Mouse (Mus musculus): ENCODE results near the gene Kmt2a. TPM values are rescaled to one million over a fixed set of nuclear protein-coding genes. Genes with fewer than 3 reads are reported as not detected.

Gene Kmt2a
- total and polyA plus RNA-seq, 3 experiments: 6.3 to 143 (median 10.0) TPM

DNA sequence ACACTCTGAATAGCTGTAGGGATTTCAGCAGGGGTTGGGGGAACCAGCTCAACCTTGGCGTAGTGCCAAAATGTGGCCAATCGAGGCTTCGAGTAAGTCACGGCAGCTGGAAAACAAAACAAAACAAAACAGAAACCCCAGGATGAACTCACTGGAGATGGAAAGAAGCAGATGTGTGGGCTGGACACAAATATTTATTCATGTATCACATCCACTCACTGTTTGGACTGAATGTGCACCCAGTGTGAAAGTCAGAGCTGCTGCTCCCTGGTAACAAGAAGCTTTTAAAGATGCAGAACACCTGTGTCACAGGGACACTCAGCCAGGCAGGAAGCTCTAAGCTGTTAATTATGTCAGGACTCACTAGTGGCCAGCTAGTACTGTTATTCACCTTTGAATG lies 33.6 kb upstream of the Kmt2a start:
- peaks cover 72% of the 10 kb centered on the region for H3K36me3 ChIP-seq (replicated peaks)
- H3K9me3 ChIP-seq (replicated peaks): no peaks in the 10 kb centered on the region
- no peak overlapping the region for H3K4me3 ChIP-seq (ENCODE audit: low read depth, low read length)
- ATAC-seq (ENCODE audit: extremely low read depth, insufficient number of reproducible peaks, low FRiP score, poor library complexity, severe bottlenecking) (no peak), DNase-seq (ENCODE audit: low spot score) (no peak)
- TF ChIP-seq GATA2 (IDR thresholded peaks at IDR 0.05; ENCODE audit: borderline replicate concordance, low read depth, low read length): no peak
- TF ChIP-seq TAL1 (conservative IDR thresholded peaks at IDR 0.05; ENCODE audit: low read depth, low read length): no peak
- TF ChIP-seq POLR2AphosphoS5 (IDR thresholded peaks at IDR 0.05; ENCODE audit: insufficient replicate concordance, low read depth, low read length): no peak
- no peak for TF ChIP-seq CTCF (IDR thresholded peaks at IDR 0.05; ENCODE audit: low read depth, low read length)
- TF ChIP-seq GATA1 (IDR thresholded peaks at IDR 0.05; ENCODE audit: borderline replicate concordance, low read length): no peak
- peaks cover 17% of the 10 kb centered on the region; the same call in 1 of the 2 replicates for H3K4me1 ChIP-seq (ENCODE audit: insufficient read depth, low read depth, low read length)
- H3K27me3 ChIP-seq (ENCODE audit: insufficient read depth, low read length): no peaks in the 10 kb centered on the region

- no peak for DNase-seq (ENCODE audit: low spot score)
- Histone ChIP-seq H3K4me3 (ENCODE audit: low read depth, low read length) (no peak overlapping the region), H3K36me3 (replicated peaks) (peaks cover 73% of the 10 kb centered on the region), H3K9me3 (replicated peaks) (no peaks in the 10 kb centered on the region), H3K27me3 (ENCODE audit: insufficient read depth, low read length) (no peaks in the 10 kb centered on the region), H3K4me1 (ENCODE audit: insufficient read depth, low read depth, low read length) (peaks cover 4% of the 10 kb centered on the region; the same call in 1 of the 2 replicates)
- no peak for ATAC-seq (ENCODE audit: extremely low read depth, insufficient number of reproducible peaks, low FRiP score, poor library complexity, severe bottlenecking)
- TF ChIP-seq GATA2 (IDR thresholded peaks at IDR 0.05; ENCODE audit: borderline replicate concordance, low read depth, low read length) (no peak), TAL1 (conservative IDR thresholded peaks at IDR 0.05; ENCODE audit: low read depth, low read length) (no peak), GATA1 (IDR thresholded peaks at IDR 0.05; ENCODE audit: borderline replicate concordance, low read length) (no peak), POLR2AphosphoS5 (IDR thresholded peaks at IDR 0.05; ENCODE audit: insufficient replicate concordance, low read depth, low read length) (no peak), CTCF (IDR thresholded peaks at IDR 0.05; ENCODE audit: low read depth, low read length) (no peak)
Measured at GRCm38 (mm10) chr9:44911365-44911764, 30.3 kb upstream of the Kmt2a start.

DNA sequence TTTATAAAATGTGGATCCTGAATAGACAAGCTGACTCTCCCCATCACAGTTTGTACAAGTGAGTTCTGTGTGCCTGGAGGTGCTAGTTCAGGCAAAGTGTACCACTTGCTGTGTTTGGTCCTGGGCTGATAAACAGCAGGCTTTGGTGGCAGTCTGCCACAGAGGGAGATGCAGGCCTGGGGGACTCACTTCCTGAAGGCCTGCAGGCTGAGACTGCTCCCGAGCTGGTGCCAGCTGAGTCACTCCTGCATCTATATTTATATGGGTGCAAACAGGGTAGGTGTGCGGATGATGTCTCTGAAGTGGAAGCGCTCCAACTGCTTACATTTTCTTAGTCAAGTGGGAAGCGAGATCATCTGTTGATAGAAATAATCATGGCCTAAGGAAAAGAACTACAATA lies 24.5 kb upstream of the Kmt2a start:
- H3K36me3 ChIP-seq (replicated peaks): peaks cover 38% of the 10 kb centered on the region
- H3K4me3 ChIP-seq (ENCODE audit: low read depth, low read length): no peak overlapping the region
- DNase-seq (ENCODE audit: low spot score) (no peak), ATAC-seq (ENCODE audit: extremely low read depth, insufficient number of reproducible peaks, low FRiP score, poor library complexity, severe bottlenecking) (no peak)
- no peaks in the 10 kb centered on the region for H3K9me3 ChIP-seq (replicated peaks)
- H3K27me3 ChIP-seq (ENCODE audit: insufficient read depth, low read length): no peaks in the 10 kb centered on the region
- no peaks in the 10 kb centered on the region for H3K4me1 ChIP-seq (ENCODE audit: insufficient read depth, low read depth, low read length)
- TF ChIP-seq GATA1 (IDR thresholded peaks at IDR 0.05; ENCODE audit: borderline replicate concordance, low read length) (no peak), POLR2AphosphoS5 (IDR thresholded peaks at IDR 0.05; ENCODE audit: insufficient replicate concordance, low read depth, low read length) (no peak), CTCF (IDR thresholded peaks at IDR 0.05; ENCODE audit: low read depth, low read length) (no peak), GATA2 (IDR thresholded peaks at IDR 0.05; ENCODE audit: borderline replicate concordance, low read depth, low read length) (no peak), TAL1 (conservative IDR thresholded peaks at IDR 0.05; ENCODE audit: low read depth, low read length) (no peak)

- DNase-seq (ENCODE audit: low spot score) (no peak), ATAC-seq (ENCODE audit: extremely low read depth, insufficient number of reproducible peaks, low FRiP score, poor library complexity, severe bottlenecking) (no peak)
- Histone ChIP-seq H3K36me3 (replicated peaks) (peaks cover 32% of the 10 kb centered on the region), H3K4me1 (ENCODE audit: insufficient read depth, low read depth, low read length) (no peaks in the 10 kb centered on the region), H3K9me3 (replicated peaks) (no peaks in the 10 kb centered on the region), H3K4me3 (ENCODE audit: low read depth, low read length) (no peak overlapping the region), H3K27me3 (ENCODE audit: insufficient read depth, low read length) (no peaks in the 10 kb centered on the region)
- TF ChIP-seq POLR2AphosphoS5 (IDR thresholded peaks at IDR 0.05; ENCODE audit: insufficient replicate concordance, low read depth, low read length) (no peak), TAL1 (conservative IDR thresholded peaks at IDR 0.05; ENCODE audit: low read depth, low read length) (no peak), GATA2 (IDR thresholded peaks at IDR 0.05; ENCODE audit: borderline replicate concordance, low read depth, low read length) (no peak), CTCF (IDR thresholded peaks at IDR 0.05; ENCODE audit: low read depth, low read length) (no peak), GATA1 (IDR thresholded peaks at IDR 0.05; ENCODE audit: borderline replicate concordance, low read length) (no peak)
Measured at GRCm38 (mm10) chr9:44904964-44905363, 23.9 kb upstream of the Kmt2a start.

DNA sequence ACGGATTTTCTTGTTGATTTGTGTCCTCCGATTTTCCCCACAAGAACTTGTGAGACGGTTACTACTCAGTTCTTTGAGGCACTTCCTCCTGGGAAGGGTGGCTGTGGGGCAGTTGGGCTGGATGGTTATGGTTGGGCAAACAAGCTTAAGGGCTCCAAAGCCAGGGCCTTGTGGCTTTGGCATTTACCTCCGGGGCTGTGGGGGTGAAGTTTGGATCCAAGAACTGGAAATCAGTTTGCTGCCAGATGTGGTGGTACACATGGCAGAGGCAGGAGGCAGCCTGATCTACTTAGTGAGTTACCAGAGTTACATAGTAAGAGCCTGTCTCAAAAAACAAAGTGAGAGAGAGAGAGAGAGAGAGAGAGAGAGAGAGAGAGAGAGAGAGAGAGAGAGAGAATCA lies 22.8 kb upstream of the Kmt2a start:
- no peaks in the 10 kb centered on the region for H3K4me1 ChIP-seq (ENCODE audit: insufficient read depth, low read depth, low read length)
- H3K9me3 ChIP-seq (replicated peaks): no peaks in the 10 kb centered on the region
- peaks cover 5% of the 10 kb centered on the region; the same call in 1 of the 2 replicates for H3K27me3 ChIP-seq (ENCODE audit: insufficient read depth, low read length)
- ATAC-seq (ENCODE audit: extremely low read depth, insufficient number of reproducible peaks, low FRiP score, poor library complexity, severe bottlenecking) (no peak), DNase-seq (ENCODE audit: low spot score) (no peak)
- H3K36me3 ChIP-seq (replicated peaks): peaks cover 22% of the 10 kb centered on the region
- H3K4me3 ChIP-seq (ENCODE audit: low read depth, low read length): no peak overlapping the region
- TF ChIP-seq GATA2 (IDR thresholded peaks at IDR 0.05; ENCODE audit: borderline replicate concordance, low read depth, low read length): no peak
- no peak for TF ChIP-seq POLR2AphosphoS5 (IDR thresholded peaks at IDR 0.05; ENCODE audit: insufficient replicate concordance, low read depth, low read length)
- TF ChIP-seq GATA1 (IDR thresholded peaks at IDR 0.05; ENCODE audit: borderline replicate concordance, low read length): no peak
- no peak for TF ChIP-seq CTCF (IDR thresholded peaks at IDR 0.05; ENCODE audit: low read depth, low read length)
- no peak for TF ChIP-seq TAL1 (conservative IDR thresholded peaks at IDR 0.05; ENCODE audit: low read depth, low read length)

DNA sequence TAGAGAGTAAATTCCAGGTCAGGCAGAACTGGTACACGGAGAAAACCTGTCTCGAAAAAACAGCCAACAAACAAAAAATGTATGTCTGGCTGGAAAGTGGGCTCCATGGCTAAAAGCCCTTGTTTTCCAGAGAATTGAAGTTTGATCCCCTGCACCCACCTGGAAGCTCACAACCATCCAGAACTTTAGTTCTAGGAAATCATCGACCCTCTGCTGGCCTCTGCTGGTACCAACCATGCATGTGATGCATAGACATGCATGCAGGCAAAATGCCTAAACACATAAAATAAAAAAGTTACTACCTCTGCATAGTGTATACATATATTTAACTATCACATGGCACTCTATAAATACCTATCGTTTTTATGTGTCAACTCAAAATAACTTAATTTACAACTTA lies 19.3 kb upstream of the Kmt2a start:
- no peak for ATAC-seq (ENCODE audit: extremely low read depth, insufficient number of reproducible peaks, low FRiP score, poor library complexity, severe bottlenecking)
- no peak for TF ChIP-seq CTCF (IDR thresholded peaks at IDR 0.05; ENCODE audit: low read depth, low read length)
- no peak for TF ChIP-seq POLR2AphosphoS5 (IDR thresholded peaks at IDR 0.05; ENCODE audit: insufficient replicate concordance, low read depth, low read length)
- TF ChIP-seq TAL1 (conservative IDR thresholded peaks at IDR 0.05; ENCODE audit: low read depth, low read length): no peak
- TF ChIP-seq GATA2 (IDR thresholded peaks at IDR 0.05; ENCODE audit: borderline replicate concordance, low read depth, low read length): no peak
- no peak for TF ChIP-seq GATA1 (IDR thresholded peaks at IDR 0.05; ENCODE audit: borderline replicate concordance, low read length)
- Histone ChIP-seq H3K9me3 (replicated peaks) (no peaks in the 10 kb centered on the region), H3K27me3 (ENCODE audit: insufficient read depth, low read length) (peaks cover 18% of the 10 kb centered on the region; the same call in 1 of the 2 replicates), H3K36me3 (replicated peaks) (peaks cover 4% of the 10 kb centered on the region), H3K4me1 (ENCODE audit: insufficient read depth, low read depth, low read length) (no peaks in the 10 kb centered on the region), H3K4me3 (ENCODE audit: low read depth, low read length) (no peak overlapping the region)
- no peak for DNase-seq (ENCODE audit: low spot score)

Measured in G1E (cell line).